Mouse (Mus musculus): ENCODE measurements around the gene Hoxc12. TPM values are rescaled to one million over a fixed set of nuclear protein-coding genes. Genes with fewer than 3 reads are reported as not detected.

The Hoxc12 gene
- total and polyA plus RNA-seq, 3 experiments: not detected

GRCm38 (mm10) chr15:102959663-102960191 is 23.2 kb downstream of the Hoxc12 start:
- Histone ChIP-seq H3K27me3 (ENCODE audit: control insufficient read depth, insufficient read depth, low read length) (peaks cover 35% of the 10 kb centered on the region), H3K9ac (ENCODE audit: low read depth, low read length) (no peak overlapping the region), H3K27ac (no peak overlapping the region), H3K4me1 (ENCODE audit: control insufficient read depth, insufficient read depth, low read length) (no peaks in the 10 kb centered on the region), H3K79me2 (replicated peaks; ENCODE audit: control insufficient read depth, insufficient read depth, low read length) (no peaks in the 10 kb centered on the region), H3K4me3 (no peak overlapping the region), H3K36me3 (ENCODE audit: control insufficient read depth, insufficient read depth, low read length) (no peaks in the 10 kb centered on the region)
- intact Hi-C loops (cut with DNase I): no loop called here
- WGBS: 3% methylated on average over 13 of the region's 13 CpGs
- TF ChIP-seq EP300 (IDR thresholded peaks at IDR 0.05; ENCODE audit: insufficient read depth, low read depth, low read length) (no peak), CTCF (IDR thresholded peaks at IDR 0.05) (no peak), POLR2A (IDR thresholded peaks at IDR 0.05; ENCODE audit: insufficient read depth, low read depth, low read length) (no peak)
- no peak for DNase-seq

GRCm38 (mm10) chr15:102961728-102962127 is 25.2 kb downstream of the Hoxc12 start:
- Histone ChIP-seq H3K79me2 (replicated peaks; ENCODE audit: control insufficient read depth, insufficient read depth, low read length) (no peaks in the 10 kb centered on the region), H3K27ac (no peak overlapping the region), H3K27me3 (ENCODE audit: control insufficient read depth, insufficient read depth, low read length) (peaks cover 37% of the 10 kb centered on the region), H3K4me1 (ENCODE audit: control insufficient read depth, insufficient read depth, low read length) (no peaks in the 10 kb centered on the region), H3K9ac (ENCODE audit: low read depth, low read length) (no peak overlapping the region), H3K36me3 (ENCODE audit: control insufficient read depth, insufficient read depth, low read length) (no peaks in the 10 kb centered on the region), H3K4me3 (no peak overlapping the region)
- no peak for TF ChIP-seq POLR2A (IDR thresholded peaks at IDR 0.05; ENCODE audit: insufficient read depth, low read depth, low read length)
- TF ChIP-seq CTCF (IDR thresholded peaks at IDR 0.05): no peak
- no peak for TF ChIP-seq EP300 (IDR thresholded peaks at IDR 0.05; ENCODE audit: insufficient read depth, low read depth, low read length)
- intact Hi-C loops (cut with DNase I): no loop called here
- WGBS: 6% methylated on average over 6 of the region's 6 CpGs
- no peak for DNase-seq

- Histone ChIP-seq H3K36me3 (ENCODE audit: control insufficient read depth, insufficient read depth, low read length) (no peaks in the 10 kb centered on the region), H3K9ac (ENCODE audit: low read depth, low read length) (no peak overlapping the region)
- 7% methylated on average over 13 of the region's 13 CpGs for WGBS
Observed at GRCm38 (mm10) chr15:102962492-102962891, 25.9 kb downstream of the Hoxc12 start.

GRCm38 (mm10) chr15:102963259-102963658 is 26.7 kb downstream of the Hoxc12 start:
- TF ChIP-seq CTCF (IDR thresholded peaks at IDR 0.05) (no peak), POLR2A (IDR thresholded peaks at IDR 0.05; ENCODE audit: insufficient read depth, low read depth, low read length) (no peak), EP300 (IDR thresholded peaks at IDR 0.05; ENCODE audit: insufficient read depth, low read depth, low read length) (no peak)
- H3K4me3 ChIP-seq: no peak overlapping the region
- no peak overlapping the region for H3K27ac ChIP-seq
- no peaks in the 10 kb centered on the region for H3K79me2 ChIP-seq (replicated peaks; ENCODE audit: control insufficient read depth, insufficient read depth, low read length)
- H3K4me1 ChIP-seq (ENCODE audit: control insufficient read depth, insufficient read depth, low read length): no peaks in the 10 kb centered on the region
- intact Hi-C loops (cut with DNase I): no loop called here
- WGBS: 7% methylated on average over 8 of the region's 8 CpGs
- no peak overlapping the region for H3K9ac ChIP-seq (ENCODE audit: low read depth, low read length)
- DNase-seq: no peak
- H3K36me3 ChIP-seq (ENCODE audit: control insufficient read depth, insufficient read depth, low read length): no peaks in the 10 kb centered on the region
- peaks cover 40% of the 10 kb centered on the region for H3K27me3 ChIP-seq (ENCODE audit: control insufficient read depth, insufficient read depth, low read length)

More at GRCm38 (mm10) chr15:102962492-102962891, 25.9 kb downstream of the Hoxc12 start:
- H3K4me1 ChIP-seq (ENCODE audit: control insufficient read depth, insufficient read depth, low read length): no peaks in the 10 kb centered on the region
- intact Hi-C loops (cut with DNase I): no loop called here
- H3K79me2 ChIP-seq (replicated peaks; ENCODE audit: control insufficient read depth, insufficient read depth, low read length): no peaks in the 10 kb centered on the region
- no peak overlapping the region for H3K27ac ChIP-seq
- no peak for TF ChIP-seq POLR2A (IDR thresholded peaks at IDR 0.05; ENCODE audit: insufficient read depth, low read depth, low read length)
- no peak for TF ChIP-seq EP300 (IDR thresholded peaks at IDR 0.05; ENCODE audit: insufficient read depth, low read depth, low read length)
- TF ChIP-seq CTCF (IDR thresholded peaks at IDR 0.05): no peak
- H3K27me3 ChIP-seq (ENCODE audit: control insufficient read depth, insufficient read depth, low read length): peaks cover 40% of the 10 kb centered on the region
- no peak overlapping the region for H3K4me3 ChIP-seq
- no peak for DNase-seq

- no peak for DNase-seq
- Histone ChIP-seq H3K4me3 (no peak overlapping the region), H3K79me2 (replicated peaks; ENCODE audit: control insufficient read depth, insufficient read depth, low read length) (no peaks in the 10 kb centered on the region), H3K27ac (no peak overlapping the region), H3K36me3 (ENCODE audit: control insufficient read depth, insufficient read depth, low read length) (no peaks in the 10 kb centered on the region), H3K9ac (ENCODE audit: low read depth, low read length) (no peak overlapping the region), H3K4me1 (ENCODE audit: control insufficient read depth, insufficient read depth, low read length) (no peaks in the 10 kb centered on the region), H3K27me3 (ENCODE audit: control insufficient read depth, insufficient read depth, low read length) (peaks cover 42% of the 10 kb centered on the region)
- WGBS: 2% methylated on average over 28 of the region's 28 CpGs
- intact Hi-C loops (cut with DNase I): no loop called here
- TF ChIP-seq EP300 (IDR thresholded peaks at IDR 0.05; ENCODE audit: insufficient read depth, low read depth, low read length) (no peak), CTCF (IDR thresholded peaks at IDR 0.05) (no peak)
Observed at GRCm38 (mm10) chr15:102963671-102964640, 27.4 kb downstream of the Hoxc12 start.
